Mouse (Mus musculus) thymus, adult 2 months (tissue): Measurements from ENCODE around the gene Ptpa. TPM values are rescaled to one million over a fixed set of nuclear protein-coding genes. Genes with fewer than 3 reads are reported as not detected.

ENCODE experiments used
- DNase-seq: peaks from one replicate; pipeline ENCODE4 v3.0.0; 2021
- H3K27ac ChIP-seq: fragments of 200-500 bp; 2 replicates; pipeline ENCODE4 v1.5.1; 2012; ENCODE audit warnings: low read length, control low read depth; ENCODE audit not compliant: control insufficient read depth, insufficient read depth
- H3K27me3 ChIP-seq: fragments of 200-500 bp; 2 replicates; pipeline ENCODE4 v1.6.1; 2012; ENCODE audit warnings: mild to moderate bottlenecking, low read length, moderate library complexity, mixed read lengths; ENCODE audit not compliant: control insufficient read depth, insufficient read depth
- H3K36me3 ChIP-seq: fragments of 200-500 bp; 2 replicates; pipeline ENCODE4 v1.6.1; 2012; ENCODE audit warnings: mild to moderate bottlenecking, low read length, moderate library complexity; ENCODE audit not compliant: control insufficient read depth, insufficient read depth
- H3K4me1 ChIP-seq: fragments of 200-500 bp; replicated peaks from 2 replicates; pipeline ENCODE4 v1.6.1; 2012; ENCODE audit warnings: low read length; ENCODE audit not compliant: control insufficient read depth, insufficient read depth
- H3K4me3 ChIP-seq: fragments of 200-500 bp; 2 replicates; pipeline ENCODE4 v1.5.1; 2012; ENCODE audit warnings: mild to moderate bottlenecking, low read length, control low read depth, moderate library complexity; ENCODE audit not compliant: control insufficient read depth, insufficient read depth
- CTCF ChIP-seq: fragments of 200-500 bp; IDR thresholded peaks from 2 replicates; pipeline ENCODE4 v1.5.1; 2012; ENCODE audit warnings: mild to moderate bottlenecking, control low read depth, low read length, moderate library complexity, borderline replicate concordance; ENCODE audit not compliant: control insufficient read depth, poor library complexity, insufficient read depth; ENCODE audit errors: extremely low read depth
- POLR2A ChIP-seq: fragments of 200-500 bp; IDR thresholded peaks from 2 replicates; pipeline ENCODE4 v1.6.1; 2012; ENCODE audit warnings: mild to moderate bottlenecking, low read length, control low read depth, moderate library complexity; ENCODE audit not compliant: control insufficient read depth, poor library complexity, insufficient read depth; ENCODE audit errors: extremely low read depth
- WGBS: fragments of 180-500 bp; shearing (Covaris S2); methylation state at CpG from one replicate; pipeline ENCODE4 v1.1.7; 2018; 5-methylcytosine and 5-hydroxymethylcytosine counted together
- polyA plus RNA-seq: library from polyadenylated mRNA; depleted of rRNA; stranded (reverse); fragments of >200 nt; gene quantifications from 2 replicates; pipeline ENCODE4 v1.2.3, GENCODE M21; 2012

Ptpa gene
- polyA plus RNA-seq, 1 experiment = 180 TPM

- TF ChIP-seq CTCF (no peak), POLR2A (no peak)
- no peaks in the 10 kb centered on the region for H3K4me1 ChIP-seq
- H3K4me3 ChIP-seq = no peak overlapping the region
- no peak for DNase-seq
- H3K36me3 ChIP-seq = no peaks in the 10 kb centered on the region
- 96% methylated on average over 3 of the region's 3 CpGs for WGBS
- H3K27me3 ChIP-seq = no peaks in the 10 kb centered on the region
- H3K27ac ChIP-seq = no peak overlapping the region
Measured at GRCm38 (mm10) chr2:30451525-30451924, 35.7 kb downstream of the Ptpa start.

DNA sequence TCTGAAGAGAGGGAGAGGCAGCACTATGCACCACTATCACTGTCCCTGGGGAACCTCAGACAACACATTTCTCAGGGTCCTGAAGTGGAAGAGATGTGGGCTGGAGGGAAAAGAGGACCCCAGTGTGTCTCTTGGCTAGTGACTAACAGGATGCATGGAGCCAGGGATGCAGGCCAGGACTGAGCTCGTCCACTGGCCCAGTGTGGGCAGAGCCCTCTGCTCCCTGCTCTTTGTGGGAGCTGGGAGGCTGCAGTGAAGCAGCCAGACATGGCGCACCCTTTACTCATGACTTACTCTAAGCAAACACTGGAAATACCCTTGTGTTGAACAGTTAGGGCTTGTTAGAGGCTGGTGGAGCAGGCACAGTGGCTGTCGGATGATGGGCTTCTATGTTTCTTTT lies 37.7 kb downstream of the Ptpa start:
- 95% methylated on average over 3 of the region's 3 CpGs for WGBS
- H3K27ac ChIP-seq = no peak overlapping the region
- H3K27me3 ChIP-seq = no peaks in the 10 kb centered on the region
- H3K36me3 ChIP-seq = no peaks in the 10 kb centered on the region
- TF ChIP-seq CTCF = no peak
- TF ChIP-seq POLR2A = no peak
- H3K4me3 ChIP-seq = no peak overlapping the region
- no peak for DNase-seq
- H3K4me1 ChIP-seq = no peaks in the 10 kb centered on the region

GRCm38 (mm10) chr2:30454587-30454986 lies 38.7 kb downstream of the Ptpa start:
- H3K4me1 ChIP-seq = no peaks in the 10 kb centered on the region
- no peak overlapping the region for H3K4me3 ChIP-seq
- 90% methylated on average over 5 of the region's 5 CpGs for WGBS
- H3K27me3 ChIP-seq = no peaks in the 10 kb centered on the region
- no peak for DNase-seq
- TF ChIP-seq POLR2A (no peak), CTCF (no peak)
- no peaks in the 10 kb centered on the region for H3K36me3 ChIP-seq
- no peak overlapping the region for H3K27ac ChIP-seq

DNA sequence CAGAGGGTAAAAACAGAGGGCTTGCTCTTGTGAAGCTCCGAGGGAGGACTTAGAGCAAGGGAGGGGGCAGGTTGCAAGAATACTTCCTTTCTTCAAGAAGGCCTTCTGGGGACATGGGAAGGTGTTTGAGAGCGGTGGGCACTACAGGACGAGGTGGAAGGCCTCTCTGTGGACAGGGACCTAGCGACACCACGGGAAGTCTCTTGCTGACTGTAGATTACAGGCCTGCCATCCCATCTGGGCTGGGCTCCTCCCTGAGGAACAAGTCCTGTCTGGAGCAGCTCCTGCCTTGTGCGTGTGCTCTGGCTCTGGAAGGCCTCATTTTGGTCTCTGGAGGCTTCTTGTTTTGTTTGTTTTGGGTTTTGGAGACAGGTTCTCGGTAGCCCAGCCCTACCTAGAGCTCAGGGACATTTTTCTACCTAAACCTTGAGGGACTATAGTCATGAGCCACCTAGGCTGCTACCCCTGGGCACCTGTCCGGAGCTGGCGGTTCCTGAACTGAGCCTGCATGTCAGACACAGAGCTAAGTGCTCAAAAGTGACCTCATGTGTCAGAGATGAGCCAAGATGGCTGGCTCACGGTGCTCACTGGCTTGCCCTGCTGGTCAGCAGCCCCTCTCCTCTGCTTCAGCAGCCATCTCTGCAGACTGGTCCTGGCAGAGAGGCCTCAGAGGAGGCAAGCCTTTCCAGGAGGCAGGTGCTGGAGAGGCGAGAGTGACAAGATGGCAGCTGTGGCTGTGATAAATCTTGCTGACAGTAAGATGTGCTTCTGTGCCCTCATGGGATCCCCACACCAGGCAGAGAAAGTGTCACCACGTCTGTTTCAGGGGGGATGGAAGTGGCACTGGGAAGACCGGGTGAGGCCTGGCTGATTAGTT lies 40.5 kb downstream of the Ptpa start:
- H3K36me3 ChIP-seq = no peaks in the 10 kb centered on the region
- H3K4me1 ChIP-seq = no peaks in the 10 kb centered on the region
- TF ChIP-seq CTCF = no peak
- TF ChIP-seq POLR2A = no peak
- no peak for DNase-seq
- H3K27me3 ChIP-seq = no peaks in the 10 kb centered on the region
- no peak overlapping the region for H3K4me3 ChIP-seq
- WGBS = 95% methylated on average over 13 of the region's 13 CpGs
- no peak overlapping the region for H3K27ac ChIP-seq

DNA sequence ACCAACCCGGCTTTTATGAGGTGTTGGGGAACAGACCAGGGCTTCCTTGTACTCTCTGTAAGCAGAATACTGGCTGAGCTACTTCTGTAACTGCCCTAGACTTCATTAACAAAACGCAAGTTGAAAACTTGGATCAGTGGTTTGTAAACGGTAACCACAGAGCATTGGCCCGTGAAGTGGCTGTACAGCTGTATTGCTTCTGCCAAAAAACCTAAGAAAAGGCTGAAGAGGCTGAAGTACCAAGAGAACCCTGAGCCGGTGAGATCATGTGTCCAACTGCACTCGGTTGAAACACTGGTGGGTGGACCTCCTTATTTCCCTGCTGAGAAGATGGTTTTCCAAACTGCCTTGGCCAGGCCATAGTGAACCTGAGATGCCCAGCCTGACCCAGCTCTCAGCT lies 42.5 kb downstream of the Ptpa start:
- WGBS = 50% methylated on average over 6 of the region's 6 CpGs
- no peaks in the 10 kb centered on the region for H3K36me3 ChIP-seq
- H3K27ac ChIP-seq = no peak overlapping the region
- H3K4me1 ChIP-seq = peaks cover 2% of the 10 kb centered on the region
- no peaks in the 10 kb centered on the region for H3K27me3 ChIP-seq
- no peak overlapping the region for H3K4me3 ChIP-seq
- DNase-seq = no peak
- TF ChIP-seq POLR2A (no peak), CTCF (no peak)

- H3K4me1 ChIP-seq = peaks cover 8% of the 10 kb centered on the region
- no peaks in the 10 kb centered on the region for H3K36me3 ChIP-seq
- H3K27ac ChIP-seq = no peak overlapping the region
- DNase-seq = no peak
- no peaks in the 10 kb centered on the region for H3K27me3 ChIP-seq
- WGBS = 96% methylated on average over 6 of the region's 6 CpGs
- TF ChIP-seq CTCF (no peak), POLR2A (no peak)
- no peak overlapping the region for H3K4me3 ChIP-seq
Measured at GRCm38 (mm10) chr2:30459241-30459640, 43.4 kb downstream of the Ptpa start.

- Histone ChIP-seq H3K27me3 (no peaks in the 10 kb centered on the region), H3K4me1 (peaks cover 8% of the 10 kb centered on the region), H3K27ac (no peak overlapping the region), H3K4me3 (no peak overlapping the region), H3K36me3 (no peaks in the 10 kb centered on the region)
- no peak for TF ChIP-seq CTCF
- no peak for TF ChIP-seq POLR2A
- no peak for DNase-seq
- WGBS = 46% methylated on average over 5 of the region's 5 CpGs
Measured at GRCm38 (mm10) chr2:30463341-30463761, 47.5 kb downstream of the Ptpa start.
